In genomic region chr4:106632313-106632712, GRCm38 (mm10) we compare ENCODE assay signal across 16 mouse cellular contexts. TPM values are rescaled to one million over a fixed set of nuclear protein-coding genes. Genes with fewer than 3 reads are reported as not detected.
DNase-seq lines count a peak whose midpoint lies in the region; ATAC-seq and TF ChIP-seq lines count a peak whose summit lies in the region.
"Had no signal": no experiment of that assay in that cellular context is flagged by ENCODE, and none has a peak within 500 bp of the region (broad histone marks: within the 10 kb centered on the region; RNA-seq: fewer than 3 reads in every experiment).

No protein-coding gene starts in this region.

- no peak for TF ChIP-seq CTCF in kidney, postnatal 0 days (IDR thresholded peaks at IDR 0.05; ENCODE audit: low read depth)

- no peaks in the 10 kb centered on the region for H3K9me3 ChIP-seq in embryonic facial prominence, embryonic 13.5 days
- no peaks in the 10 kb centered on the region for H3K9me3 ChIP-seq in embryonic facial prominence, embryonic 10.5 days
- H3K9me3 ChIP-seq in kidney, postnatal 0 days (replicated peaks; ENCODE audit: low read length), result no peaks in the 10 kb centered on the region
- H3K9me3 ChIP-seq in midbrain, embryonic 13.5 days, result no peaks in the 10 kb centered on the region
- H3K9me3 ChIP-seq in midbrain, embryonic 10.5 days (replicated peaks), result no peaks in the 10 kb centered on the region
- H3K9me3 ChIP-seq in stomach, embryonic 15.5 days, result no peaks in the 10 kb centered on the region
- H3K9me3 ChIP-seq: hindbrain, embryonic 10.5 days; limb, embryonic 13.5 days had no signal

- H3K4me3 ChIP-seq in embryonic facial prominence, embryonic 13.5 days, result no peak overlapping the region
- H3K4me3 ChIP-seq in embryonic facial prominence, embryonic 10.5 days, result no peak overlapping the region
- H3K4me3 ChIP-seq in kidney, postnatal 0 days (replicated peaks; ENCODE audit: low read depth, low read length), result no peak overlapping the region
- no peak overlapping the region for H3K4me3 ChIP-seq in midbrain, embryonic 13.5 days (replicated peaks)
- H3K4me3 ChIP-seq in midbrain, embryonic 10.5 days, result no peak overlapping the region
- H3K4me3 ChIP-seq in stomach, embryonic 15.5 days (replicated peaks), result no peak overlapping the region
- H3K4me3 ChIP-seq: hindbrain, embryonic 10.5 days; limb, embryonic 13.5 days had no signal

- peaks cover 43% of the 10 kb centered on the region for H3K4me1 ChIP-seq in embryonic facial prominence, embryonic 13.5 days
- peaks cover 31% of the 10 kb centered on the region for H3K4me1 ChIP-seq in embryonic facial prominence, embryonic 10.5 days
- H3K4me1 ChIP-seq in kidney, postnatal 0 days (replicated peaks; ENCODE audit: insufficient read depth, low read length), result peaks cover 11% of the 10 kb centered on the region
- peaks cover 35% of the 10 kb centered on the region for H3K4me1 ChIP-seq in midbrain, embryonic 13.5 days (replicated peaks)
- peaks cover 22% of the 10 kb centered on the region for H3K4me1 ChIP-seq in midbrain, embryonic 10.5 days
- peaks cover 21% of the 10 kb centered on the region for H3K4me1 ChIP-seq in stomach, embryonic 15.5 days

- DNase-seq in embryonic facial prominence, embryonic 10.5 days (ENCODE audit: low spot score), result no peak
- no peak for DNase-seq in kidney, postnatal 0 days (ENCODE audit: low spot score)
- no peak for DNase-seq in kidney, adult 18-20 months
- DNase-seq in midbrain, embryonic 10.5 days (ENCODE audit: low spot score), result no peak
- DNase-seq in urinary bladder, postnatal 36 days (ENCODE audit: low spot score in 2 of 2), result no peak
- DNase-seq: adrenal gland, postnatal 25 days; right cerebral cortex, postnatal 25 days; thymus, adult 18-20 months had no signal

- H3K27me3 ChIP-seq in embryonic facial prominence, embryonic 13.5 days, result peaks cover 10% of the 10 kb centered on the region
- H3K27me3 ChIP-seq in embryonic facial prominence, embryonic 10.5 days (replicated peaks; ENCODE audit: low read depth, poor library complexity, severe bottlenecking), result peaks cover 28% of the 10 kb centered on the region
- no peaks in the 10 kb centered on the region for H3K27me3 ChIP-seq in kidney, postnatal 0 days (ENCODE audit: insufficient read depth, low read length)
- H3K27me3 ChIP-seq in midbrain, embryonic 13.5 days, result 0 out of 2 replicates have a peak, but pooled peaks cover 7% of the 10 kb centered on the region
- H3K27me3 ChIP-seq in midbrain, embryonic 10.5 days (ENCODE audit: low read depth, poor library complexity, severe bottlenecking), result peaks cover 9% of the 10 kb centered on the region; the same call in 1 of the 2 replicates
- H3K27me3 ChIP-seq in stomach, embryonic 15.5 days (replicated peaks), result no peaks in the 10 kb centered on the region
- H3K27me3 ChIP-seq: limb, embryonic 13.5 days had no signal

- no peaks in the 10 kb centered on the region for H3K36me3 ChIP-seq in embryonic facial prominence, embryonic 13.5 days
- H3K36me3 ChIP-seq in embryonic facial prominence, embryonic 10.5 days (replicated peaks), result no peaks in the 10 kb centered on the region
- H3K36me3 ChIP-seq in kidney, postnatal 0 days (ENCODE audit: insufficient read depth, low read length), result no peaks in the 10 kb centered on the region
- H3K36me3 ChIP-seq in midbrain, embryonic 13.5 days, result no peaks in the 10 kb centered on the region
- H3K36me3 ChIP-seq in midbrain, embryonic 10.5 days, result no peaks in the 10 kb centered on the region
- H3K36me3 ChIP-seq in stomach, embryonic 15.5 days, result no peaks in the 10 kb centered on the region
- H3K36me3 ChIP-seq: hindbrain, embryonic 10.5 days; limb, embryonic 13.5 days had no signal

- H3K27ac ChIP-seq in embryonic facial prominence, embryonic 13.5 days, result peak overlapping the region; percentile 90
- H3K27ac ChIP-seq in embryonic facial prominence, embryonic 10.5 days (replicated peaks), result no peak overlapping the region
- H3K27ac ChIP-seq in kidney, postnatal 0 days, result peak overlapping the region; percentile 42; the same call in 1 of the 2 replicates
- 0 out of 2 replicates have a peak overlapping the region, but pooled peaks have one; percentile 87 for H3K27ac ChIP-seq in midbrain, embryonic 13.5 days
- no peak overlapping the region for H3K27ac ChIP-seq in midbrain, embryonic 10.5 days (replicated peaks)
- peak overlapping the region; percentile 71; the same call in 1 of the 2 replicates for H3K27ac ChIP-seq in stomach, embryonic 15.5 days
- H3K27ac ChIP-seq: hindbrain, embryonic 10.5 days had no signal

- WGBS in embryonic facial prominence, embryonic 13.5 days, result 22% methylated on average over 2 of the region's 3 CpGs
- WGBS in embryonic facial prominence, embryonic 10.5 days, result 45% methylated on average over 2 of the region's 3 CpGs
- 15% methylated on average over 2 of the region's 3 CpGs for WGBS in kidney, postnatal 0 days
- 83% methylated on average over 1 of the region's 3 CpGs for WGBS in midbrain, embryonic 13.5 days
- 50% methylated on average over 1 of the region's 3 CpGs for WGBS in midbrain, embryonic 10.5 days
- WGBS in stomach, embryonic 15.5 days, result 0% methylated on average over 1 of the region's 3 CpGs

- H3K9ac ChIP-seq in embryonic facial prominence, embryonic 13.5 days, result no peak overlapping the region
- no peak overlapping the region for H3K9ac ChIP-seq in kidney, postnatal 0 days (ENCODE audit: low read depth, low read length)
- H3K9ac ChIP-seq in midbrain, embryonic 13.5 days (replicated peaks), result no peak overlapping the region
- H3K9ac ChIP-seq in stomach, embryonic 15.5 days, result no peak overlapping the region
- H3K9ac ChIP-seq: limb, embryonic 13.5 days had no signal

- no peak overlapping the region for H3K4me2 ChIP-seq in embryonic facial prominence, embryonic 13.5 days
- H3K4me2 ChIP-seq in kidney, postnatal 0 days (ENCODE audit: low read length), result no peak overlapping the region
- no peak overlapping the region for H3K4me2 ChIP-seq in midbrain, embryonic 13.5 days (replicated peaks)
- no peak overlapping the region for H3K4me2 ChIP-seq in stomach, embryonic 15.5 days
- H3K4me2 ChIP-seq: limb, embryonic 13.5 days had no signal

- no peak for ATAC-seq in embryonic facial prominence, embryonic 13.5 days (ENCODE audit: insufficient number of reproducible peaks, insufficient read depth, low FRiP score, low TSS enrichment, low read depth)
- no peak for ATAC-seq in kidney, postnatal 0 days (replicated peaks; ENCODE audit: low FRiP score, low read depth)
- no peak for ATAC-seq in midbrain, embryonic 13.5 days
- no peak; the same call in 1 of the 2 replicates for ATAC-seq in stomach, embryonic 15.5 days (ENCODE audit: insufficient read depth, low FRiP score, low read depth)
- ATAC-seq: intestine, embryonic 16.5 days had no signal

RNA-seq across cellular contexts. Expression of gene Ttc22, which starts 10.1 kb away (rescaled TPM):
- polyA plus RNA-seq in embryonic facial prominence, embryonic 13.5 days (2015; fragmentation: Nextera tagmentation; extraction: Ambion mirVana), result 1.8 TPM in 2 replicates
- polyA plus RNA-seq in embryonic facial prominence, embryonic 10.5 days (2016; fragmentation: Nextera tagmentation; extraction: Ambion mirVana), result not detected in 2 replicates
- polyA plus RNA-seq in kidney, postnatal 0 days (2015; fragmentation: Nextera tagmentation; extraction: Ambion mirVana), result 5.0 and 5.9 TPM in 2 replicates
- polyA plus RNA-seq in midbrain, embryonic 13.5 days (2015; fragmentation: Nextera tagmentation; extraction: Ambion mirVana), result 1.9 and 2.2 TPM in 2 replicates
- not detected in 2 replicates for polyA plus RNA-seq in midbrain, embryonic 10.5 days (2016; fragmentation: Nextera tagmentation; extraction: Ambion mirVana)
- 7.3 and 8.2 TPM in 2 replicates for polyA plus RNA-seq in stomach, embryonic 15.5 days (2015; fragmentation: Nextera tagmentation; extraction: Ambion mirVana)
- polyA plus RNA-seq: hindbrain, embryonic 10.5 days had no signal

RNA-seq across cellular contexts. Expression of gene Lexm, which starts 15.3 kb away (rescaled TPM):
- not detected in 2 replicates for polyA plus RNA-seq in embryonic facial prominence, embryonic 13.5 days (2015; fragmentation: Nextera tagmentation; extraction: Ambion mirVana)
- polyA plus RNA-seq in embryonic facial prominence, embryonic 10.5 days (2016; fragmentation: Nextera tagmentation; extraction: Ambion mirVana), result 0.52 TPM in 1 of 2 replicates, not detected in the other
- polyA plus RNA-seq in kidney, postnatal 0 days (2015; fragmentation: Nextera tagmentation; extraction: Ambion mirVana), result not detected in 2 replicates
- 0.13 TPM in 1 of 2 replicates, not detected in the other for polyA plus RNA-seq in midbrain, embryonic 13.5 days (2015; fragmentation: Nextera tagmentation; extraction: Ambion mirVana)
- not detected in 2 replicates for polyA plus RNA-seq in midbrain, embryonic 10.5 days (2016; fragmentation: Nextera tagmentation; extraction: Ambion mirVana)
- polyA plus RNA-seq in stomach, embryonic 15.5 days (2015; fragmentation: Nextera tagmentation; extraction: Ambion mirVana), result 0.08 TPM in 1 of 2 replicates, not detected in the other
- polyA plus RNA-seq: heart, embryonic 14.5 days; intestine, embryonic 16.5 days; liver, embryonic 16.5 days had no signal

RNA-seq across cellular contexts. Expression of gene Pars2, which starts 18.6 kb away (rescaled TPM):
- 14.6 and 14.8 TPM in 2 replicates for polyA plus RNA-seq in embryonic facial prominence, embryonic 13.5 days (2015; fragmentation: Nextera tagmentation; extraction: Ambion mirVana)
- polyA plus RNA-seq in embryonic facial prominence, embryonic 10.5 days (2016; fragmentation: Nextera tagmentation; extraction: Ambion mirVana), result 16.3 and 17.0 TPM in 2 replicates
- 11.8 and 12.8 TPM in 2 replicates for polyA plus RNA-seq in kidney, postnatal 0 days (2015; fragmentation: Nextera tagmentation; extraction: Ambion mirVana)
- 9.9 and 10.5 TPM in 2 replicates for polyA plus RNA-seq in midbrain, embryonic 13.5 days (2015; fragmentation: Nextera tagmentation; extraction: Ambion mirVana)
- polyA plus RNA-seq in midbrain, embryonic 10.5 days (2016; fragmentation: Nextera tagmentation; extraction: Ambion mirVana), result 16.2 and 16.5 TPM in 2 replicates
- polyA plus RNA-seq in stomach, embryonic 15.5 days (2015; fragmentation: Nextera tagmentation; extraction: Ambion mirVana), result 11.5 and 13.2 TPM in 2 replicates

RNA-seq across cellular contexts. Expression of gene Ttc4, which starts 46.4 kb away (rescaled TPM):
- polyA plus RNA-seq in embryonic facial prominence, embryonic 13.5 days (2015; fragmentation: Nextera tagmentation; extraction: Ambion mirVana), result 104 and 106 TPM in 2 replicates
- polyA plus RNA-seq in embryonic facial prominence, embryonic 10.5 days (2016; fragmentation: Nextera tagmentation; extraction: Ambion mirVana), result 107 and 117 TPM in 2 replicates
- polyA plus RNA-seq in kidney, postnatal 0 days (2015; fragmentation: Nextera tagmentation; extraction: Ambion mirVana), result 63.7 and 64.0 TPM in 2 replicates
- 118 and 119 TPM in 2 replicates for polyA plus RNA-seq in midbrain, embryonic 13.5 days (2015; fragmentation: Nextera tagmentation; extraction: Ambion mirVana)
- polyA plus RNA-seq in midbrain, embryonic 10.5 days (2016; fragmentation: Nextera tagmentation; extraction: Ambion mirVana), result 113 and 119 TPM in 2 replicates
- polyA plus RNA-seq in stomach, embryonic 15.5 days (2015; fragmentation: Nextera tagmentation; extraction: Ambion mirVana), result 77.9 and 80.7 TPM in 2 replicates

Comparison
In these comparisons a context has a peak if more than half of its experiments do, and no peak if none do; other contexts are left out.
1. H3K27ac ChIP-seq: peak in embryonic facial prominence, embryonic 13.5 days (single experiment), kidney, postnatal 0 days (single experiment), midbrain, embryonic 13.5 days (single experiment) and stomach, embryonic 15.5 days (single experiment); none in embryonic facial prominence, embryonic 10.5 days (single experiment) and midbrain, embryonic 10.5 days (single experiment).